Mouse (Mus musculus): ENCODE results near the gene Kansl2. TPM values are rescaled to one million over a fixed set of nuclear protein-coding genes. Genes with fewer than 3 reads are reported as not detected.

Kansl2 gene
- 10 to 100 TPM; 54.3 to 56.3 TPM for total RNA-seq (2021)
- long read RNA-seq, transcript Kansl2-202 (10 exons, 2,324 nt): minor isoform, 13 of 125 reads
- long read RNA-seq, transcript Kansl2-204 (10 exons, 3,596 nt): major isoform, 75 of 125 reads
- long read RNA-seq, partial matches to known transcripts: 10 of 125 reads
- long read RNA-seq, other reads (novel, unspliced or antisense): 27 of 125 reads

DNA sequence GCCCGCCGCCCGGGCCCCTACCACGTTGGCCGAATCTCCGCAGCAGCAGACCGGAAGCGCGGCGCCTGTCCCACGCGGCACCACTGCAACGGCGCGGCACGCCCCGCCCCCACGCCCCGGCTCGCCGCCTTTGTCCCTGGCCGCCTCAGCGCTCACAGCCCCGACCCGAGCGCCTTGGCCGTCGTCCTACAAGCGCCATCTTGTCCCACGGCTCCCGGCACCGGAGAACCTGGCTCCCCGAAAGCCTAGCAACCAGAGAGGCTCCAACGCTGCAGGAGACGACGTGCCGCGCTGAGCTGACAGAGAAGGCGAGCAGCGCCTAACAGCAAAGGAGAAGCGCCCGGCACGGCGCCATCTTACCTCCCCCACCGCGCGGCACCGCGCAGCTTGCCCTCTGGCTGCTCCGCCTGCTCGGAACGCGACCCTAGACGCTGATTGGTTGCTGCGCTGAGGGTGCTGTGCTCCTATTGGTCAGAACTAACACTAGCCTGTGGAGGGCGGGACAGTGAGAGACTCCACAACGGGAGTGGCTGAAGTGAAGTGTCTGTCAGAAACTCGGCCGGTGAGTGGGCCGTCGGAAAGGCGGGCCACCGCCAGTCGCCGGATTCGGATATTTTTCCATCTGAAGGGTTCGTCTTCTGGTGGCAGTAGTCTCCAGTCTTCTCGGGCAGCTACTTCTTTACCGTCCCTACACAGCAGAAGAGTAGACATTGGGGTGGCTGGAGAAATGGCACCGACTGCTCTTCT lies at the start of gene Kansl2:
Kansl2 (minus strand) TSS at position 384 of the 747 bp plus-strand sequence.
- peak; percentile 98 to 99 for DNase-seq (ENCODE audit: low spot score in 2 of 2)

DNA sequence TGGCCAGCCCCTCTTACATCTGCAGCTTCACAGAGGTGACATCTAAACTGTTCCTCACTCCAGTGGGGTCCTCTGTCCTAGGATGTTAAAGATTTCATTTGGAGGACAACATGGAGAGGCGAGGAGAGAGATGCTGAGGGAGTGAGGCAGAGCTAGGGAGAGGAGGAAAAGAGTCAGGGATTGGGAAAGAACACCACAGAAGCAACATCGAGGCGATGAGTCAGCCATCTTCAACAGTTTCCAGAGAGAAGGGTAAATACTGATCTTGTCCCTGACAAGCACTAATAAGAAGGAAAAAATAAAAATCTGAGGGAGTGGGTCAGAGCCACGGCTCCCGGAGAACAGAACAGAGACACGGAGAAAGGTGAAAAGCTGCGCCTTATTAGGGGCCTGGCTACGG lies 48.9 kb upstream of the Kansl2 start:
- DNase-seq (ENCODE audit: low spot score in 2 of 2): no peak

DNA sequence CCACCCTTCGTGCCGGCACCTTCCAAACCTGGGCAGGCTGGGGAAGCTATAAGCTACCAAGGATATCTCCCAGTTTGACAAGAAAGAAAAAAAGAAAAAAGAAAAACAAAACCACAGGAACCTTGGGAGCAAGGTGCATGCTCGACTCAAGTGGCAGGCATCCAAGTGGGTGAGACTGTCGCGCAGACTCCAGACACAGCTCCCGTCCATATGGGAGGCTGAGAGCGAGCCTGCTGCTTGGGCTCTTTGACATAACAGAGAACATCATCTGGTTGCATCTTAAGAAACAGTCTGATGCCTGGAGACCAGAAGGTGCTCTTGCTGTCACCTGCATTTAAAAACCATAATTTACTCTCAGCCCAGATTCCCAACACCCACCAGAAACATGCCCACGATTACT lies 48.3 kb upstream of the Kansl2 start:
- DNase-seq (ENCODE audit: low spot score in 2 of 2): peak; percentile 22 to 65

DNA sequence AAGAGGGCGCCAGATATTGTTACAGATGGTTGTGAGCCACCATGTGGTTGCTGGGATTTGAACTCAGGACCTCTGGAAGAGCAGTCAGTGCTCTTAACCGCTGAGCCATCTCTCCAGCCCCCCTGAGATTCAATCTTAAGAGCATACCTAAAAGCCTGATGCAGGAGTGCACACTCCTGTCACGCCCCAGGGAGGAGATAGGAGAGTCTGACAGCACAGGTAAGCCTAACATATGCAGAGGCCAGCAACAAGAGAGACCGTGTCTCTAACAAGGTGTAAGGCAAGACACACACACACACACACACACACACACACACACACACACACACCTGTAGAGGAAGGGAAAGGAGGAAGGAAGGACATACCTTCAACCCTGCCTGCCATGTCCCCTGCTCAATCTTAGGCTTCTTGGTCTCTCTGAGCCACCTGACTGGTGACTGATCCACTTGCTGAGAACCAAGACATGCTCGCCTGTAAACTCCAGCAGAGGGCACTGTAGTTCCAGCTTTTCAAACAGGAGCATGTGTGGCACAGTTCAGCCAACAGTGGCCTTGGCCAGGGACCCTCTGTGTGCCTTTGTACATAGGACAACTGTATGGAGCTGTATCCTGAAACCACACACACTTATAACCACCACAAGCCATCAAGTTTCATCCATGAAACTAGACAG lies 45.9 kb upstream of the Kansl2 start:
- peak; percentile 63 to 89 for DNase-seq (ENCODE audit: low spot score in 2 of 2)

DNA sequence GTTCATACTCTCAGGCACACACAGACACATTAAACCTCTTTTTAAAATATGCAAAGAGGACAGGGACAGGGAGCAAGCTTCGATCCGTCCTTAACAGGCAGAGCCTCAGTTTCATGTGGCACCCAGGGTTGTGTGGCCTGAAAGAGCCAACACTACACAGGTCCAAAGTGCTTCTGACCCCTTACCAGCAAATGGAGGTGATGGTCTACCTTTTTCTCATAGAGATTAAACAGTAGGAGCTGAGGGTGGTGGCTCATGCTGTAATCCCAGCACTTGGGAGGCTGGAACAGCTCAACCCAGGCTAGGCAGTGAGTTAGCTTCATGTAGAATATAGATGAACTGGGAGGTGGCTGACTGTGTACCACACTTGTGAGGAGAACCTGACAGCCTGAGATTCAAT lies 45.2 kb upstream of the Kansl2 start:
- DNase-seq (ENCODE audit: low spot score in 2 of 2): no peak

DNA sequence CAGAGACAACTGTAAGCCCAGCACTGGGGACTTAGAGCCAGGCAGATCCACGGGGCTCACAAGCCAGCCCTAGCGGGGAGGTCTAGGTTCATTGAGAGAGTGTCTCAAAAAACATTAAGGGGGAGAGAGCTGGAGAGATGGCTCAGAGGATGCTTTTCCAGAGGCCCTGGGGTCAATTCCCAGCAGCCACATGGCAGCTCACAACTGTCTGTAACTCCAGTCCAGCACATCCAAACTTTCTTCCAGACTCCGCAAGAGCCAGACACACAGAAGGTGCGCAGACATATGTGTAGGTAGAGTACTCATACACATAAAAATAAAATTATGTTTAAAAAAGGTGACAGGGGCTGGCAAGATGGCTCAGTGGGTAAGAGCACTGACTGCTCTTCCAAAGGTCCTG lies 39.2 kb upstream of the Kansl2 start:
- DNase-seq (ENCODE audit: low spot score in 2 of 2): no peak

DNA sequence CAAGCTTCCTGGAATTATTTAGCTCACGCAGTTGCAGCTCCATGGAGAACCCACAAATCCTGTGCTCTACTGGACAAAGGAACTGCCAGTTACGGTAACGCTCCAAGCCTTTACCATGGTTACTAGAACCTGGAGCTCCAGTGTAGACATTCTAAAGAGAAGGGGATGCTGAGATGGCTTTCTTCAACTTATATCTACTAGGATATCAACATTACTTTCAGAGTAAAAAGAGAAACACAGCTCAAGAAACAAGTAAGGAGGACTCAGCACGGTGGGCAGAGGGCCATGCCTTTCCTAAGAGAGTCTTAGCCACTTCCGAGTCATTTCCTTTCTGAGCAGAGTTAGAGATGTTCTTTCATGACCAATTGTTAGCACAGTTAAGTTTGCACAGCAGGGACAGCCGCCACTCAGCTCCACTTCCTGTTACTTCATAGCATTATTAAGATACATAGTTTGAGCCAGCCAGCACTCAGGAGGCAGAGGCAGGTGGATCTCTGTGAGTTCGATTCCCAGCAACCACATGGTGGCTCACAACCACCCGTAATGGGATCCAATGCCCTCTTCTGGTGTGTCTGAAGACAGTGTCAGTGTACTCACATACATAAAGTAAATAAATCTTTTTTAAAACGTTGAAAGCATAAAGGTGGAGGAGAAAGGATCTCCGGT lies 36.9 kb upstream of the Kansl2 start, which contains the start of the genes Ccnt1 and 4930415O20Rik:
Ccnt1 (minus strand) TSS at position 51 of the 666 bp plus-strand sequence.
4930415O20Rik (plus strand) TSS at position 132 of the 666 bp plus-strand sequence.
- DNase-seq (ENCODE audit: low spot score in 2 of 2): no peak

DNA sequence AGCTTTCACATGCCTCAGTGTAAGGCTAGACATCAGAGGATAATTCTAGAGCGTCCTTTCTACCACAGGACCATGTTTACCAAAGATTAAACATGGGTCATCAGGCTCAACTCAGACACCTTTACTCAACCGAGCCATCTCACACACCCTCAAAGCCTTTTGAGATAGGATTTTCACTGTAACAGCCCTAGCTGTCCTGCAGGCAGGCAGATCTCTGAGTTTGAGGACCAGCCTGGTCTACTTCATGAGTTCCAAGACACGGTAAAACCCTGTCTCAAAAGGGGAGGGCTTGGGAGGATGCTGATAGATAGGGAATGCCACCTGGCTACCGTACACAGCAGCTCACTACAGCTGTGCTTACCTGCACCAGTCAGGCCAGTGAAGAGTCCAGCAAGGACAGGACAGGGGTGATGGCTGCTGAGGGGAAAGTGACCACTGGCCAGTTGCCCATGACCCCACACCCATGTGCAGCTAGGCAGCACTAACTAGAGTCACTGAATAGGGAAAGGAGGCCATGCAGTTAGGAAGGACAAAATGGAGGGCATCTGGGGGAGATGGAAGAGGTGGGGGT lies 35.8 kb upstream of the Kansl2 start:
- DNase-seq (ENCODE audit: low spot score in 2 of 2): no peak

DNA sequence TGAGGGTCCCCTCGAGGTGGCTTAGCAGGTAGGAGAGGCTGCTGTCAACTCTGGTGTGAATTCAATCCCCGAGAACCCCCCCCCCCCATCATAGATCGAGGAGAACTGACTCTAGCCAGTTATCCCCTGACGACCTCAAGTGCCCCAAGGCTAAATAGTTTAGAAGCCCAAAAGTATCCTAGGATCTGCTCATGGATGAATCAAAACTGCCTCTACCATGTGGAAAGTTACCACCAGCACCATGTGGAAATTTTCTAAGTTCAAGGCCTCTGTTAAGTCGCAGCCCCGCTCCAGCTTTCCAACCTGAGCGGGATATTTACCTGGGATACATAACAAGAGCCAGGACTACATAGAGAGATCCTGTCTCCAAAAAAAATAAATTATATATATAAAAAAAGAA lies 35.2 kb upstream of the Kansl2 start:
- no peak for DNase-seq (ENCODE audit: low spot score in 2 of 2)

DNA sequence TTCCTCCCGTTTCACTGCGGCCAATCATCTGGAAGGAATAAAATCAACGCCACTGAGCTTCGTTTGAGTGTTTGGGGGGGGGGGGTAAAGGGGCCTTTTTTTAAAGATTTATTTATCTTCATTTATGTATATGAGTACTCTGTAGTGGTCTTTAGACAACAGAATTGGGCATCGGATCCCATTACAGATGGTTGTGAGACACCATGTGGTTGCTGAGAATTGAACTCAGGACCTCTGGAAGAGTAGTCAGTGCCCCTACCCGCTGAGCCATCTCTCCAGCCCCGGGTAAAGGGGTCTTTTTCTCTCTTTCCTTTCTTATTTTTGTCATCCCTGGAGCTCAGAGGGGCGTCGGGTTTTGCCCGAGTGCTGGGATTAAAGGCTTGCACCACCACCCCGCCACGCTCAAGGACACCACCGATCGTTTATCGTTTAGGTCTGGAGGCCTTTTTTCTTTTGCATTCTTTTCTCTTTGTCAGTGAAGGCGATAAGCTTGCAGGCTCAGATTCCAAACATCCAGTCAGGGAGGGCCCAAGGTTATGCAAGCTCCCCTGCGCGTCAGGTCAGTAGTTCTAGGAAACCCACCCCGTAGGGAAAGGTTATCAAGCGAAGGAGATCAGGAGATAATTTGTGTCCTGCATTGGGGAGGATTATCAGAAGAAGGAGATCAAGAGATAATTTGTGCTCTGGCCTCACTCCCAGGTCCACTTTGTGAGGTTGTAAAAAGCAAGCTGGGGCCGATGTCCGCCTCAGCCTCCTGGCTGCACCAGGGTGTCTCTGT lies 34.4 kb upstream of the Kansl2 start:
- DNase-seq (ENCODE audit: low spot score in 2 of 2): peak in 1 of 2 experiments; percentile 25

DNA sequence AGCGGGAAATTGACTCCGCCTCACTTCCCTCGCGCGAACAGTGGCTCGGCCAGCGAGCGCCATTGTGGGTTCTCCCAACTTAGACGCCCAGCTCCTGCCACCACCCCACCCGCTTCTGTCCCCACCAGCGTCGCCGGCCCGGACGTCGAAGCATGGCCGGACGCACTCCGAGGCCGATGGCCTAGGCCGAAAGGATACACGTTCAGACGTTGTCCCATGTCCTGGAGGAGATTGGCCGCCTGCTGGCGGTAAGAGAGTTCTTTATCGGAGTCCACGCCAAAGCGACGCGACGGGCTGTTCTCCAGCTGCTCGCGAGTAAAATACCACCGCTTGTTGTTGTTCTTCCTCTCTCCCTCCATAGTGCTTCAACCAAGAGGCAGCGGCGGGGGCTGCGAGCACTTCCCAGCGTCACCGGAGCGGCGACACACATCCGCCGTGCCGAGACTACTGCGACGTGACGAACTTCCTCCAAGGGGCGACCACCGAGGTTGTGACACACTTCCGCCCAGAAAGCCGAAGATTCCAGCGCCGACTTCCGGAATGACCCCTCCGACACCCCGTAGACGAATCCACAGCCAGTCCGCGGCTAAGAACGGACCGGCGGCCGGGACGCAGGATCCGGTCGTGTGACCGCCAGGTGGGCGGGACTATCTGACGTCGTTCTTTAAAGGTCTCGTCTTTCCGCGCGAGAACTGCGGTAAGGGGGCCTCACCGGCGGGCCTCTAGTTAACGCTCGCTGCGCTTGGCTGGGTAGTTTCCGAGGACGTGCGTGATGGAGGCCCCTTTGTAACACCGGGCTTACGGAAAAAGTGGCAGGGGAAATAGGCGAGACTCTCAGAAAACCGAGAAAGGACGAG lies 33.4 kb upstream of the Kansl2 start:
- DNase-seq (ENCODE audit: low spot score in 2 of 2): peak; percentile 100

DNA sequence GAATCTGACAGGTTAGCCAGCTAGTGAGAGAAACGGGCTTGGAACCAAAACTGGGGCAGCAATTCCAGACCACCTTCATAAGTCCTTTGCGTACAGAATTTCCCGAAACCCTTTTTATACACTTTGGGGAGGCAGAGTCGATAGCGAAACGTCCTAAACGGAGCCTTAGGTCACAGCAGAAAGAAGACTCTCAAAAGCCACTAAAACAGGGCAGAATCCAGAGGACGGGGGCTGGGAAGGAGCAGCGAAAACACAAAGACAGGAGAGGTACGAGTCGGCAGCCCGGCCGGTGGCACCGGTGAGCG lies 32.9 kb upstream of the Kansl2 start:
- no peak for DNase-seq (ENCODE audit: low spot score in 2 of 2)

DNA sequence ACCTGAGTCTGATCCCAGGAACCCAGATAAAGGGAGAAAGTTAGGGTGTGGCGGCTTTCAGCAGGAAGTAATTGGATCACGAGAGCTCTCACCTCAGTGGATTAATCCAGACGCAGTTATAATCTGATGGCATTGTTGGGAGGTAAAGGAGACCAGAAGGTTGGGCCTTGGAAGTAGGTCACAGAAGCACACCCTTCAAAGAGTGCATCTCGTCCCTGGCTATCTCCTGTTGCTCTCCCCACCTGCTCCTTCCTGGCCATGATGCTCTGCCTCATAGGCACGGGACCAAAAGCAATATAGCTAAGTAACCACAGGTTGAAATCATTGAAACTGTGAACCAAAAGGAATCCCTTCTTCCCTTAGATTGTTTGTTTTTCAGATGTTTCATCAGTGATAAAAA lies 23.1 kb upstream of the Kansl2 start:
- no peak for DNase-seq (ENCODE audit: low spot score in 2 of 2)

DNA sequence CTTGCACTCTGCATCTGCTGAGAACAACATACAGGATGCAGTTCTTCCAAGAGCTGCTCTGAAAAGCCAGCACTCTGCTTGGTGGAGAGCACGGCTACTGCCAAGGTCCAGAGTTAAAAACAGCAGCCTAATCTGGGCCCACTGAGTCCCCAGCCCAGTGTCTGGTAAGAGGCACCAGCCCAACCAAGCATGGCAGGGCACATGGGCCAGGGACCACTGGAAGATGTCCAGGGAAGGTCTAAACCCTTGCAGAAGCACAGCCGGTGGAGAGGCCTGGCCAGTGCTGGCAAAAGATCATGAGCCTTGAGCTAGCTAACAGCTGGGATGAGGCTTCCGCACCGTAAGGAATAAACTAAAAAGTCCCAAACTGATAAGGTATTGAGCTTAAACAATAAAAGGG lies 21.8 kb upstream of the Kansl2 start:
- no peak for DNase-seq (ENCODE audit: low spot score in 2 of 2)

DNA sequence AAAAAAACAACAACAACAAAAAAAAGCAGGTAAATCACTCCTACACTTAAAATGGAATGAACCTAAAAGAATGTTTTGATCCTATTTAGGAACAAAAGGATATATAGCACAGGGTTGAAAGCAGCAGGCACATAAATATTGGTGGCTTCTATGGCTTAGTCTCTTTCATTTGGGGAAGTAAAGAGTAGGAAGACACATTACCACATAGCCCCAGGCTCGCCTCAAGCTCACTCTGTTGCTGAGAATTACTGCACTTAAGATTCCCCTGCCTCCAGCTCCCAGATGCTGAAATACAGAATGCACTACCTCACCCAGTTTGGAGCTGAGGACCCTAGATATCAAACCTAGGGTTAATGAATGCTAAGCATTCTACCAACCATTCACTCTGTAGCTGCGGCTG lies 18.7 kb upstream of the Kansl2 start:
- no peak for DNase-seq (ENCODE audit: low spot score in 2 of 2)

DNA sequence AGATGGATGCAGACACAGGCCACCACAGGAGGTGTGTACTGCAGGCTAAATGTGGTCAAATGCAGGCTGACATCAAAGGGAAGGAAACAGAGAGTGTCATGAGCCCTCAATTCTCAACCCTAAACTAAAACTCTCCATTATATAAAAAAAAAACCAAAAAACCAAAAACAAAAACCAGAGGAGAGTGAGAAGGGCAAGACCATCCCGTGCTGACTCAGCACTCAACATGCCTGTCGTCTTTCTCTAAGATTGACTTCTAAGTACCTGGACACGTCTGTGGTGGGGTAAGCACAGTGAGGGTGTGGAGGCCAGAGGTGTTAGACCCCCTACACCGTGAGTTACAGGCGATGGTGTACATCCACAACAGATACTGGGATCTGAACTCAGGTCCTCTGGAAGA lies 12.8 kb upstream of the Kansl2 start:
- no peak for DNase-seq (ENCODE audit: low spot score in 2 of 2)

DNA sequence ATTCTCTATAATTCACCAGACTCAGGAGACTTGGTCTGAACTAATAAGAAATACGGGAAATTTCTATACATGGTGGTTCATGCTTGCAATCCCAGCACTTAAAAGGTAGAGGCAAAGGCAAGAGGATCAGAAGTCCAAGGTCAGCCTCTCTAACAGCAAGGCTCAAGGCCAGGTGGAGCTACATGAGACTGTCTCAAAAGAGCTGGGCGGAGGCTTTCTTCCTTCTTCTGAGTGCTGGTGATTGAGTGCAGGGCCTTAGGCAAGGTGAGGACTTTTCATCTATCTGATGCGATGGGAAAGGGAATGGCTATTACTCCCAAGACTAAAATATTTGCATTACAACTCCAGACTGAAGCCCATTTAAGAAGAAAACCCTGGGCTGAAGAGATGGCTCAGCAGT lies 11.1 kb upstream of the Kansl2 start:
- DNase-seq (ENCODE audit: low spot score in 2 of 2): no peak

DNA sequence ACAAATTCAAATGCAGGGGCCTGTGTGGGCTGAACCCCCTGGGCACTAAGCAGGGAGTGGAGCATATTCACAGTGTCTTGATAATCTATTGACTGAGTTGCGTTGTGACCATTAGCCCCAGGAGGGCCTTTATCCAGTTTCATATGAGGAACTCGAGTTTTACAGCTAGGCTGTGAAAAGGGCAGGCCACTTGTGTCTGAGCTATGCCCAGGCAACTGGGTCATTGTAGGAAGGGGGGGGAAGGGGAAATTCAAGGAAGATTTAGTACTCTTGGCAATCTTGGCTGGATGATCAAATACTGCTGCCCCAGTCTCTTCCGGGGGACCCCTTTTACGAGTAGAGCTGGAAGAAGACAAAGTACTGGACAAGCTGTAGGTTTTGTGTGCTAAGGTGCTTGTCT lies 9.3 kb upstream of the Kansl2 start:
- DNase-seq (ENCODE audit: low spot score in 2 of 2): no peak

DNA sequence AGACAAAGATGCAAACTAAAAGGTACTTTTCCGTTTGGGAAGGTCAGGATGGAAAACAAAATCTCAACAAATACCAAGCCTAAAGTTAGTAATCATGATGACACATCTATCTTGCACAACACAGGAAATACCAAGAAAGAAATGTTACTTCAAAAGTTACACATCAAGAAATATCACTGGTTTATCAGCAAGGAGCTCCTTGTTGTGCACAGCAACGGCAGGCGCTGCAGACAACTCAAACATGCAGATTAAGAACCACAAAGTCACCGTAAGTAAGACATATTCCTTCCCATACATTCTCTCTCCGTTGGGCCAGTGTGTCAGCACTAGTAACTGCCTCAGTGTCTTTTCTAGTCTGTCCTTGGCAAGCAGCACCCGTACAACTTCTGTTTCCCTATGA lies 7.0 kb upstream of the Kansl2 start:
- no peak for DNase-seq (ENCODE audit: low spot score in 2 of 2)

DNA sequence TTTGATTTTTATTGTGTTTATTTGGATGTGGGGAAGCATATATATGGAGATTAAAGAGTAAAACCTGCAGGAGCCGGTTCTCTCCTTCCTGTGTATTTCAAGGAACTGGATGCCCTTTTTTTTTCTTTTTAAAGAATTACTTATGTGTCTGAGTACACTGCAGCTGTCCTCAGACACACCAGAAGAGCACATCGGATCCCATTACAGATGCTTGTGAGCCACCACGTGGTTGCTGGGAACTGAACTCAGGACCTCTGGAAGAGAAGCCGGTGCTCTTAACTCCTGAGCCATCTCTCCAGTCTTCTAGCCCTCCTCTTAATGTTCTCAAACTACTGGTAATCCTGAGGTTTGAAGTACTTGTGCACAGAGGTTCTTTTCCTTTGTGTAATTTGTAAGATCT lies 3.9 kb upstream of the Kansl2 start:
- DNase-seq (ENCODE audit: low spot score in 2 of 2): no peak
